Mouse (Mus musculus) spleen, adult 2 months (tissue): ENCODE data around the gene Zfp988.
"Not testable (repeated sequence)": the region's sequence is repeated elsewhere in the genome, so short reads cannot be mapped to it uniquely, and the experiment has no call there.

Experiments
- CTCF ChIP-seq: fragments of 200-500 bp; IDR thresholded peaks from 2 replicates; pipeline ENCODE4 v1.5.1; 2011; ENCODE audit warnings: mild to moderate bottlenecking, inconsistent platforms; ENCODE audit not compliant: insufficient read depth, insufficient read length, insufficient replicate concordance; ENCODE audit errors: extremely low read depth
- POLR2A ChIP-seq: fragments of 200-500 bp; IDR thresholded peaks from 2 replicates; pipeline ENCODE4 v1.6.1; 2011; ENCODE audit warnings: low read depth, low read length, inconsistent platforms

DNA sequence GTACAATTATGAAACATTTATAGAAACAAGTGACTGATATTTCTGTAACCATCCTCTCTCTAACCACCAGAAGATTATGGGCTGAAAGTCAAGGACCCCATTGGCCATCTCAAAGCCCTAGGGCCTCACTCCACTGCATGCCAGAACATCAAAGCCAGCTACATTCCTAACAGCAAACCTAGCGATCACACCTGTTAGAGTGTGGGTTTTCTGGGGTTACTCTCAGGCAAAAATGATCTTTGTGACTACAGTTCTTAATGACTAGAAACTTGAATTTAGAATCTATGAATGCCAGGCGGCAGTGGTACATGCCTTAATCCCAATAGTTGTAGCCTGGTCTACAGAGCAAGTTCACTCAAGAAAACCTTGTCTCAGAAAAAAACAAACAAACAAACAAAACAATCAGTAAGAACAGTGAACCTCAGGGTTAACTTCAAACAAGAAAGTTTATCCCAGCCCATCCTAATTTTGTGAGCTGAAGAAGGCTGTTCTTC is 39.6 kb downstream of the Zfp988 start:
- not testable (repeated sequence) for TF ChIP-seq CTCF, POLR2A
